ENCODE assay signal across 9 mouse cellular contexts in the genomic region with DNA sequence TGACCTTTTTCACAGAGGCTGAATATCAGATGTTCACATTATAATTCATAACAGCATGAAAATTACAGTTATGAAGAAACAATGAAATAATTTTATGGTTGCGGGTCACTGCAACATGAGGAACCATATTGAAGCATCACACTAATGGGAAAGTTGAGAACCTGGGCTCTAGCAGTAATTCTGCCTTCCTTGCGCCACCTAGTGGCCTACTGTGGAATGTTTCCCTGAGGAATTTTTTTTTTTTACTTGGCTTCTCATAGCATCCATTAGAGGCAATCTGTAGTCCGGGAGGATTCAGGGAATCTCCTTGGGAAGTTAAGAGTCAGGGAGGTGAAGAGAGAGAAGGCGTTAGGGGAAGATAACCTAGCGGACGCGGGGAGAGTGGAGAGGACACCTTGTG. TPM values are rescaled to one million over a fixed set of nuclear protein-coding genes. Genes with fewer than 3 reads are reported as not detected.
DNase-seq lines count a peak whose midpoint lies in the region; ATAC-seq and TF ChIP-seq lines count a peak whose summit lies in the region.
"Had no signal": no experiment of that assay in that cellular context is flagged by ENCODE, and none has a peak within 500 bp of the region (broad histone marks: within the 10 kb centered on the region; RNA-seq: fewer than 3 reads in every experiment).

No protein-coding gene starts in this region.

- no peaks in the 10 kb centered on the region for H3K36me3 ChIP-seq in forebrain, embryonic 11.5 days (ENCODE audit: control insufficient read depth, insufficient read depth, low read length)
- H3K36me3 ChIP-seq in forebrain, embryonic 12.5 days (replicated peaks), result no peaks in the 10 kb centered on the region
- no peaks in the 10 kb centered on the region for H3K36me3 ChIP-seq in kidney, postnatal 0 days (ENCODE audit: insufficient read depth, low read length)
- no peaks in the 10 kb centered on the region for H3K36me3 ChIP-seq in liver, postnatal 0 days (replicated peaks; ENCODE audit: insufficient read depth, low read length)
- H3K36me3 ChIP-seq: lung, embryonic 15.5 days had no signal

- H3K9ac ChIP-seq in forebrain, embryonic 11.5 days (ENCODE audit: low read length), result no peak overlapping the region
- H3K9ac ChIP-seq in forebrain, embryonic 12.5 days, result no peak overlapping the region
- no peak overlapping the region for H3K9ac ChIP-seq in kidney, postnatal 0 days (ENCODE audit: low read depth, low read length)
- no peak overlapping the region for H3K9ac ChIP-seq in liver, postnatal 0 days (replicated peaks)
- H3K9ac ChIP-seq: lung, embryonic 15.5 days had no signal

- no peak overlapping the region for H3K4me2 ChIP-seq in forebrain, embryonic 11.5 days (ENCODE audit: low read depth, low read length, severe bottlenecking)
- no peak overlapping the region for H3K4me2 ChIP-seq in forebrain, embryonic 12.5 days
- H3K4me2 ChIP-seq in kidney, postnatal 0 days (ENCODE audit: low read length), result no peak overlapping the region
- no peak overlapping the region for H3K4me2 ChIP-seq in liver, postnatal 0 days (ENCODE audit: low read depth, low read length)
- H3K4me2 ChIP-seq: lung, embryonic 15.5 days had no signal

- H3K4me1 ChIP-seq in forebrain, embryonic 11.5 days (replicated peaks; ENCODE audit: control insufficient read depth, insufficient read depth, low read length), result peaks cover 3% of the 10 kb centered on the region; the same call in 1 of the 2 replicates
- peaks cover 13% of the 10 kb centered on the region; the same call in 1 of the 2 replicates for H3K4me1 ChIP-seq in forebrain, embryonic 12.5 days
- no peaks in the 10 kb centered on the region for H3K4me1 ChIP-seq in kidney, postnatal 0 days (replicated peaks; ENCODE audit: insufficient read depth, low read length)
- peaks cover 14% of the 10 kb centered on the region for H3K4me1 ChIP-seq in liver, postnatal 0 days (ENCODE audit: insufficient read depth)

- no peaks in the 10 kb centered on the region for H3K27me3 ChIP-seq in forebrain, embryonic 11.5 days (ENCODE audit: control insufficient read depth, insufficient read depth, low read length)
- peaks cover 20% of the 10 kb centered on the region for H3K27me3 ChIP-seq in forebrain, embryonic 12.5 days
- no peaks in the 10 kb centered on the region for H3K27me3 ChIP-seq in kidney, postnatal 0 days (ENCODE audit: insufficient read depth, low read length)
- 0 out of 2 replicates have a peak, but pooled peaks cover 6% of the 10 kb centered on the region for H3K27me3 ChIP-seq in liver, postnatal 0 days (ENCODE audit: insufficient read depth, low read length)

- no peak overlapping the region for H3K27ac ChIP-seq in forebrain, embryonic 11.5 days (ENCODE audit: low read depth, low read length)
- no peak overlapping the region for H3K27ac ChIP-seq in forebrain, embryonic 12.5 days
- H3K27ac ChIP-seq in kidney, postnatal 0 days, result no peak overlapping the region
- no peak overlapping the region for H3K27ac ChIP-seq in liver, postnatal 0 days (ENCODE audit: low read depth)
- H3K27ac ChIP-seq: lung, embryonic 15.5 days had no signal

- peak; percentile 79 for DNase-seq in forebrain, embryonic 11.5 days (ENCODE audit: low spot score)
- DNase-seq in 3T3-L1 (ENCODE audit: low read depth, low spot score), result peak; percentile 96
- DNase-seq in adrenal gland, postnatal 10 days, result peak; percentile 77
- DNase-seq in embryo, embryonic 9.5 days (ENCODE audit: extremely low spot score), result peak; percentile 76
- DNase-seq in kidney, postnatal 0 days (ENCODE audit: low spot score), result peak; percentile 89
- DNase-seq in liver, postnatal 0 days, result peak; percentile 70
- DNase-seq in right cerebral cortex, postnatal 4 days, result peak; percentile 77

- no peak for ATAC-seq in forebrain, embryonic 11.5 days (replicated peaks; ENCODE audit: low FRiP score)
- no peak for ATAC-seq in forebrain, embryonic 12.5 days (ENCODE audit: low FRiP score)
- no peak for ATAC-seq in kidney, postnatal 0 days (replicated peaks; ENCODE audit: low FRiP score, low read depth)
- no peak for ATAC-seq in liver, postnatal 0 days

- no peak overlapping the region for H3K4me3 ChIP-seq in forebrain, embryonic 11.5 days (ENCODE audit: low read depth, low read length)
- H3K4me3 ChIP-seq in forebrain, embryonic 12.5 days (replicated peaks), result no peak overlapping the region
- no peak overlapping the region for H3K4me3 ChIP-seq in kidney, postnatal 0 days (replicated peaks; ENCODE audit: low read depth, low read length)
- H3K4me3 ChIP-seq in liver, postnatal 0 days (ENCODE audit: low read depth, low read length), result no peak overlapping the region
- H3K4me3 ChIP-seq: lung, embryonic 15.5 days had no signal

- 16% methylated on average over 7 of the region's 7 CpGs for WGBS in forebrain, embryonic 11.5 days
- WGBS in forebrain, embryonic 12.5 days, result 16% methylated on average over 7 of the region's 7 CpGs
- 12% methylated on average over 7 of the region's 7 CpGs for WGBS in kidney, postnatal 0 days
- 15% methylated on average over 7 of the region's 7 CpGs for WGBS in liver, postnatal 0 days (ENCODE audit: insufficient replicate concordance)

- TF ChIP-seq EP300 in liver, postnatal 0 days (IDR thresholded peaks at IDR 0.05; ENCODE audit: low read depth), result no peak

- H3K9me3 ChIP-seq in forebrain, embryonic 11.5 days (ENCODE audit: control insufficient read depth, low read length), result no peaks in the 10 kb centered on the region
- no peaks in the 10 kb centered on the region for H3K9me3 ChIP-seq in forebrain, embryonic 12.5 days
- H3K9me3 ChIP-seq in kidney, postnatal 0 days (replicated peaks; ENCODE audit: low read length), result no peaks in the 10 kb centered on the region
- no peaks in the 10 kb centered on the region for H3K9me3 ChIP-seq in liver, postnatal 0 days (ENCODE audit: low read length)
- H3K9me3 ChIP-seq: lung, embryonic 15.5 days had no signal

- peak; percentile 96 for TF ChIP-seq CTCF in kidney, postnatal 0 days (IDR thresholded peaks at IDR 0.05; ENCODE audit: low read depth)
- TF ChIP-seq CTCF in liver, postnatal 0 days (IDR thresholded peaks at IDR 0.05; ENCODE audit: low read depth), result peak; percentile 89

RNA-seq across cellular contexts. Expression of a gene that starts 2.5 kb away (rescaled TPM):
- polyA plus RNA-seq in forebrain, embryonic 11.5 days (2014; fragmentation: Nextera tagmentation; extraction: Ambion mirVana), result not detected in 2 replicates
- 0.31 TPM in 1 of 2 replicates, not detected in the other for polyA plus RNA-seq in forebrain, embryonic 12.5 days (2016; fragmentation: Nextera tagmentation; extraction: Ambion mirVana)
- total RNA-seq in adrenal gland, postnatal 10 days (2021), result under 1 TPM; 0.82 to 0.84 TPM
- polyA plus RNA-seq in kidney, postnatal 0 days (2015; fragmentation: Nextera tagmentation; extraction: Ambion mirVana), result 0.70 and 1.0 TPM in 2 replicates
- polyA plus RNA-seq in liver, postnatal 0 days (2015; fragmentation: Nextera tagmentation; extraction: Ambion mirVana), result not detected in 2 replicates

RNA-seq across cellular contexts. Expression of a gene that starts 13.0 kb away (rescaled TPM):
- polyA plus RNA-seq in forebrain, embryonic 11.5 days (2014; fragmentation: Nextera tagmentation; extraction: Ambion mirVana), result not detected in 2 replicates
- not detected in 2 replicates for polyA plus RNA-seq in forebrain, embryonic 12.5 days (2016; fragmentation: Nextera tagmentation; extraction: Ambion mirVana)
- not detected for total RNA-seq in adrenal gland, postnatal 10 days (2021)
- polyA plus RNA-seq in kidney, postnatal 0 days (2015; fragmentation: Nextera tagmentation; extraction: Ambion mirVana), result not detected in 2 replicates
- not detected in 2 replicates for polyA plus RNA-seq in liver, postnatal 0 days (2015; fragmentation: Nextera tagmentation; extraction: Ambion mirVana)

RNA-seq across cellular contexts. Expression of a gene that starts 35.5 kb away (rescaled TPM):
- polyA plus RNA-seq in forebrain, embryonic 11.5 days (2014; fragmentation: Nextera tagmentation; extraction: Ambion mirVana), result not detected in 2 replicates
- polyA plus RNA-seq in forebrain, embryonic 12.5 days (2016; fragmentation: Nextera tagmentation; extraction: Ambion mirVana), result not detected in 2 replicates
- total RNA-seq in adrenal gland, postnatal 10 days (2021), result not detected
- polyA plus RNA-seq in kidney, postnatal 0 days (2015; fragmentation: Nextera tagmentation; extraction: Ambion mirVana), result not detected in 2 replicates
- polyA plus RNA-seq in liver, postnatal 0 days (2015; fragmentation: Nextera tagmentation; extraction: Ambion mirVana), result not detected in 2 replicates
- polyA plus RNA-seq: lung, embryonic 15.5 days had no signal

RNA-seq across cellular contexts. Expression of a gene that starts 42.6 kb away (rescaled TPM):
- polyA plus RNA-seq in forebrain, embryonic 11.5 days (2014; fragmentation: Nextera tagmentation; extraction: Ambion mirVana), result not detected in 2 replicates
- polyA plus RNA-seq in forebrain, embryonic 12.5 days (2016; fragmentation: Nextera tagmentation; extraction: Ambion mirVana), result not detected in 2 replicates
- 1 to 10 TPM in 1 of 2 experiments, under 1 TPM in 1; 0.45 to 1.8 TPM for total RNA-seq in adrenal gland, postnatal 10 days (2021)
- not detected in 2 replicates for polyA plus RNA-seq in kidney, postnatal 0 days (2015; fragmentation: Nextera tagmentation; extraction: Ambion mirVana)
- 0.34 and 0.36 TPM in 2 replicates for polyA plus RNA-seq in liver, postnatal 0 days (2015; fragmentation: Nextera tagmentation; extraction: Ambion mirVana)

RNA-seq across cellular contexts. Expression of a gene that starts 50.6 kb away (rescaled TPM):
- polyA plus RNA-seq in forebrain, embryonic 11.5 days (2014; fragmentation: Nextera tagmentation; extraction: Ambion mirVana), result 5.8 and 7.4 TPM in 2 replicates
- 4.2 and 4.3 TPM in 2 replicates for polyA plus RNA-seq in forebrain, embryonic 12.5 days (2016; fragmentation: Nextera tagmentation; extraction: Ambion mirVana)
- total RNA-seq in adrenal gland, postnatal 10 days (2021), result 10 to 100 TPM; 29.4 to 34.9 TPM
- 5.0 and 5.2 TPM in 2 replicates for polyA plus RNA-seq in kidney, postnatal 0 days (2015; fragmentation: Nextera tagmentation; extraction: Ambion mirVana)
- polyA plus RNA-seq in liver, postnatal 0 days (2015; fragmentation: Nextera tagmentation; extraction: Ambion mirVana), result 0.38 and 0.47 TPM in 2 replicates
